Mouse (Mus musculus): Measurements from ENCODE around the gene Cfap61. TPM values are rescaled to one million over a fixed set of nuclear protein-coding genes. Genes with fewer than 3 reads are reported as not detected.

The Cfap61 gene
- polyA plus RNA-seq, 1 experiment from 2014 or later, result 0.24 TPM

DNA sequence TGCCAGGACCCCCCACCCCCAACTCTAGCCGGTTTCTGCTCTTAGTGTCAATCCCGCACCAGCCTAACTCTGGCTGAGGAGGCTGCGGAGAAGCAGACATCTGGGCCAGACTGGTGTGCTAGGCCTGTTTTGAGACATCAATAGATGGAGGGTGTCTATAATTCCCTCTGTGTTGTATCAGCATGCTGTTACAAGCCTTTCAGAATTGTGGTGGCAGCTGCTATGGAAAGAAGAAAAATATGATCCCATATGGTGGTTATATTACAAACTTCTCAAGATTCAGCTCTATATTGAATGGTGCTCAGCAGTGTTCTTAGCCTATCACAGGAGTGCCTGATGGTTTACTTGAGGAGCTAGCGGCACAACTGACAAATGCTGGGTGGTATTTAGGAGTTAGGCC, 116.8 kb downstream of the Cfap61 start:
- no peaks in the 10 kb centered on the region for H3K36me3 ChIP-seq (ENCODE audit: control insufficient read depth, insufficient read depth, low read length)
- no peaks in the 10 kb centered on the region for H3K4me1 ChIP-seq (replicated peaks; ENCODE audit: control insufficient read depth, insufficient read depth, low read length)
- no peaks in the 10 kb centered on the region for H3K27me3 ChIP-seq (replicated peaks; ENCODE audit: control insufficient read depth, insufficient read depth, low read length)
- H3K4me3 ChIP-seq (ENCODE audit: low read depth, low read length), result no peak overlapping the region
- H3K27ac ChIP-seq (ENCODE audit: low read depth), result no peak overlapping the region
- no peaks in the 10 kb centered on the region for H3K9me3 ChIP-seq (ENCODE audit: control insufficient read depth, low read length)
- WGBS, result 85% methylated on average over 4 of the region's 4 CpGs
- ATAC-seq (replicated peaks; ENCODE audit: low FRiP score, low TSS enrichment, low read depth) (no peak), DNase-seq (ENCODE audit: low spot score) (no peak)
- H3K4me2 ChIP-seq (ENCODE audit: low read length), result no peak overlapping the region
- no peak overlapping the region for H3K9ac ChIP-seq (ENCODE audit: low read length)

DNA sequence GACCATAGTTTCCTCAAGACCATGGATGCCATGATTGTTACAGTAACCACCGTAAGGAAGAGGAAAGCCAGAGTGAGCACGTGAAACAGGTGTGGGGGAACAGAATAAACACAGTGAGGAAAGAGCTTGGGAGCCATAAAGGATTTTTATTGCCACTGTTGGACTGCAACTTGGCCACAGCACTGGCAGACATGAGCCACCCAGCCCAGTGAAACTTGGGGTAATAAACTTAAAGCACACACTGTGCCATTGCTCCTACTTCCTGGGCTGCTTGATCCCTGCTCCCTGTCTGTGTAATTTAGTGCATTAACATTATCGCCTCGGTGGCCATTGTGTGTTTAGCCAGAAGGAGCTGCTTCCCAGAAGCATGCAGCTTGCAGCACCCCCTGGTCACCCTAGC, 122.5 kb downstream of the Cfap61 start:
- no peak overlapping the region for H3K9ac ChIP-seq (ENCODE audit: low read length)
- H3K27ac ChIP-seq (ENCODE audit: low read depth), result no peak overlapping the region
- 49% methylated on average over 4 of the region's 4 CpGs for WGBS
- H3K36me3 ChIP-seq (ENCODE audit: control insufficient read depth, insufficient read depth, low read length), result no peaks in the 10 kb centered on the region
- H3K4me2 ChIP-seq (ENCODE audit: low read length), result no peak overlapping the region
- no peaks in the 10 kb centered on the region for H3K9me3 ChIP-seq (ENCODE audit: control insufficient read depth, low read length)
- no peaks in the 10 kb centered on the region for H3K27me3 ChIP-seq (replicated peaks; ENCODE audit: control insufficient read depth, insufficient read depth, low read length)
- H3K4me1 ChIP-seq (replicated peaks; ENCODE audit: control insufficient read depth, insufficient read depth, low read length), result no peaks in the 10 kb centered on the region; the same call in 1 of the 2 replicates
- ATAC-seq (replicated peaks; ENCODE audit: low FRiP score, low TSS enrichment, low read depth), result peak; percentile 75
- DNase-seq (ENCODE audit: low spot score), result no peak
- H3K4me3 ChIP-seq (ENCODE audit: low read depth, low read length), result no peak overlapping the region

DNA sequence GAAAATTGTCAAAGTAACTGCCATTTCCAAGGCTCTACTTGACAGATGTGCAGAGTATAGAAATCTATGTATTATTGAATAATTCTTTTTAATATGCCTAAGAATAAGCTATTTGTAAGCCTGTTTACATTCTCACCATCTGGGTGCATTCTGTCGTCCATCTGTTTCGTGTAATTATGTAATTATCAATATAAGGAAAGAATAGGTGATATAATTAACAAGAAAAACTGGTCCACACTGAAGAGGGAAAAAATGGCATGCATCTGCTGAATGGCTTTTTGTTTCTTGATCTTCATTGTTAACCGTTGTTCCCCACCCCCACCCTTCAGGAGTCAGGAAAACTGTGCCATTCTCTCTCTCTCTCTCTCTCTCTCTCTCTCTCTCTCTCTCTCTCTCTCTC, 124.2 kb downstream of the Cfap61 start:
- no peak overlapping the region for H3K4me2 ChIP-seq (ENCODE audit: low read length)
- no peak overlapping the region for H3K4me3 ChIP-seq (ENCODE audit: low read depth, low read length)
- no peaks in the 10 kb centered on the region; the same call in 1 of the 2 replicates for H3K4me1 ChIP-seq (replicated peaks; ENCODE audit: control insufficient read depth, insufficient read depth, low read length)
- H3K36me3 ChIP-seq (ENCODE audit: control insufficient read depth, insufficient read depth, low read length), result no peaks in the 10 kb centered on the region
- DNase-seq (ENCODE audit: low spot score), result no peak
- no peaks in the 10 kb centered on the region for H3K9me3 ChIP-seq (ENCODE audit: control insufficient read depth, low read length)
- H3K9ac ChIP-seq (ENCODE audit: low read length), result no peak overlapping the region
- H3K27ac ChIP-seq (ENCODE audit: low read depth), result no peak overlapping the region
- 57% methylated on average over 3 of the region's 3 CpGs for WGBS
- ATAC-seq (replicated peaks; ENCODE audit: low FRiP score, low TSS enrichment, low read depth), result no peak
- H3K27me3 ChIP-seq (replicated peaks; ENCODE audit: control insufficient read depth, insufficient read depth, low read length), result no peaks in the 10 kb centered on the region

DNA sequence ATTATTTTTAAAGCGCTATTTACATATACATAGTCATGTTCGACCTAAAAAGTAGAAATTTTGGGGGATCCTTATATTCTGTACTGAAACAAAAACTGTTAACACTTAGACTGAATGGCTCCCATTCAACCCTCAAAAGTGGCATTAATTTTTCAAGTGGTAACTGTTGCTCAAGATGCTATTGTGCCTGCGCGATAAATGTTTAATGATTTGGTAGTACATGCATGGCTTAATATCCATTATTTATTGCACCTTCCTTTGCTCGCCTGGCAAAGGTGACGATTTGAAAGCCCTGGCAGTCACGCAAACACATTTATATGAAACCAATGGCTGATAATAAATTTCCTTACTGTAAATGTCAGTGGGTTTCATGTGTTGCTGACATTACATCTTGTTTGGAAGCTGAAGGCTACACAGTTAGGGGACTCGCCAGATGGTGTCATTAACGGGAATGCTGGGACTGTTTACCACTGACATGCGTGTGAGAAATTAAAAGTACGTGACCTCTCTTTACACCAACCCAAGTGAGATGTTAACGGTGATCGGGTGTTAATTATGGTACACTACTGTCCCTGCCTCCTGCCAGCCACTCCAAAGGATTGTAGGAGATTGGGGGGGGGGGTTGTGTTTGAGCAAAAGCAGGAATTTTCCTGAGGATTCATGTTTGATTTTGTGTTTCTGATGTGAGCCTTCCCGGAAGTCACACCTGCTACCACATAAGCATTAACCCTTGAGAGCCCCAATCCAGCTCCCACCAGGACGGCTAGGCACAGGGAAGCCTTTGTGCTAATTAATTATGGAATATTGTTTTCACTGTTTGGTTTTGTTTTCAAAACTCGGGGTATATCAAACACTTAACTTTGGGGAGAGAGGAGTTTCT, 127.1 kb downstream of the Cfap61 start:
- no peak overlapping the region for H3K4me2 ChIP-seq (ENCODE audit: low read length)
- H3K4me1 ChIP-seq (replicated peaks; ENCODE audit: control insufficient read depth, insufficient read depth, low read length), result no peaks in the 10 kb centered on the region; the same call in 1 of the 2 replicates
- no peak for DNase-seq (ENCODE audit: low spot score)
- H3K9ac ChIP-seq (ENCODE audit: low read length), result no peak overlapping the region
- H3K36me3 ChIP-seq (ENCODE audit: control insufficient read depth, insufficient read depth, low read length), result no peaks in the 10 kb centered on the region
- no peaks in the 10 kb centered on the region for H3K9me3 ChIP-seq (ENCODE audit: control insufficient read depth, low read length)
- no peak overlapping the region for H3K27ac ChIP-seq (ENCODE audit: low read depth)
- no peaks in the 10 kb centered on the region for H3K27me3 ChIP-seq (replicated peaks; ENCODE audit: control insufficient read depth, insufficient read depth, low read length)
- WGBS, result 63% methylated on average over 16 of the region's 16 CpGs
- ATAC-seq (replicated peaks; ENCODE audit: low FRiP score, low TSS enrichment, low read depth), result no peak
- H3K4me3 ChIP-seq (ENCODE audit: low read depth, low read length), result no peak overlapping the region

DNA sequence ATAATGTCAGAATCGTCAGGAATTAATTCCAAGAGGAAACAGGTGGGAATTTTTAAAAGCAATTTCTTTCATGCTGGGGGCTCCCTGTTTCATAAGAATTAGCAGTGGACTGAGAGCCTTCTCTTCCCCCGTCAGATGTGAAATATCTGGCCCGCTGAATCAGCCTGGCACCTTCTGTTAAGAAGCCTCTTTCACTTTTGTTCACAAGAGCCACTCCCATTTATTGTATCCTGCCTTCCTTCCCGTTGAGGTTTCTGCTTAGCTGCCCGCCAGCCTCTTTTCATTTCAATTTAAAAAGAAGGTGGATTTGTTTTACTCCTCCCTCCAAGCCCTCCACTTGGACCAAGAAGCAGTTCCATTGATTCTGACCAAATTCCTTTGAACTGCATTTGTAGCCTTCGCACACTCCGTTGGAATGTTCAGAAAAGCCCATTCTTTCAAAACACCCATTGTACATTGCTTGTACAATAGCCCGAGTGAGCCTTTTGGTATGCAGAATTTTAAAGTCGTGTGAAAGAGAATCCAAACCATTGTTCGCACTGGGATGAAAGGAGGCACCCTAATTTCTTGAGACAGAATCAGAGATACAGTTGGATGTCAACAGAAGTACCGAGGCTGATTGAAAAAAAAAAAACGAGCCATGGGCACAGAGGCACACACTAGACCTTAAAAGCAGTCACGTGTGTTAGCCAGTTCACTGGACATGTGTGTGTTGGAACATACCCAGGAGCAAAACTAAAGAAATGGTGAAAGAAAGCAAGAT, 127.9 kb downstream of the Cfap61 start:
- H3K27me3 ChIP-seq (replicated peaks; ENCODE audit: control insufficient read depth, insufficient read depth, low read length), result no peaks in the 10 kb centered on the region
- WGBS, result 55% methylated on average over 13 of the region's 13 CpGs
- H3K4me1 ChIP-seq (replicated peaks; ENCODE audit: control insufficient read depth, insufficient read depth, low read length), result no peaks in the 10 kb centered on the region; the same call in 1 of the 2 replicates
- ATAC-seq (replicated peaks; ENCODE audit: low FRiP score, low TSS enrichment, low read depth), result no peak
- no peaks in the 10 kb centered on the region for H3K36me3 ChIP-seq (ENCODE audit: control insufficient read depth, insufficient read depth, low read length)
- H3K9me3 ChIP-seq (ENCODE audit: control insufficient read depth, low read length), result no peaks in the 10 kb centered on the region
- H3K27ac ChIP-seq (ENCODE audit: low read depth), result no peak overlapping the region
- no peak overlapping the region for H3K9ac ChIP-seq (ENCODE audit: low read length)
- H3K4me2 ChIP-seq (ENCODE audit: low read length), result no peak overlapping the region
- no peak for DNase-seq (ENCODE audit: low spot score)
- no peak overlapping the region for H3K4me3 ChIP-seq (ENCODE audit: low read depth, low read length)

DNA sequence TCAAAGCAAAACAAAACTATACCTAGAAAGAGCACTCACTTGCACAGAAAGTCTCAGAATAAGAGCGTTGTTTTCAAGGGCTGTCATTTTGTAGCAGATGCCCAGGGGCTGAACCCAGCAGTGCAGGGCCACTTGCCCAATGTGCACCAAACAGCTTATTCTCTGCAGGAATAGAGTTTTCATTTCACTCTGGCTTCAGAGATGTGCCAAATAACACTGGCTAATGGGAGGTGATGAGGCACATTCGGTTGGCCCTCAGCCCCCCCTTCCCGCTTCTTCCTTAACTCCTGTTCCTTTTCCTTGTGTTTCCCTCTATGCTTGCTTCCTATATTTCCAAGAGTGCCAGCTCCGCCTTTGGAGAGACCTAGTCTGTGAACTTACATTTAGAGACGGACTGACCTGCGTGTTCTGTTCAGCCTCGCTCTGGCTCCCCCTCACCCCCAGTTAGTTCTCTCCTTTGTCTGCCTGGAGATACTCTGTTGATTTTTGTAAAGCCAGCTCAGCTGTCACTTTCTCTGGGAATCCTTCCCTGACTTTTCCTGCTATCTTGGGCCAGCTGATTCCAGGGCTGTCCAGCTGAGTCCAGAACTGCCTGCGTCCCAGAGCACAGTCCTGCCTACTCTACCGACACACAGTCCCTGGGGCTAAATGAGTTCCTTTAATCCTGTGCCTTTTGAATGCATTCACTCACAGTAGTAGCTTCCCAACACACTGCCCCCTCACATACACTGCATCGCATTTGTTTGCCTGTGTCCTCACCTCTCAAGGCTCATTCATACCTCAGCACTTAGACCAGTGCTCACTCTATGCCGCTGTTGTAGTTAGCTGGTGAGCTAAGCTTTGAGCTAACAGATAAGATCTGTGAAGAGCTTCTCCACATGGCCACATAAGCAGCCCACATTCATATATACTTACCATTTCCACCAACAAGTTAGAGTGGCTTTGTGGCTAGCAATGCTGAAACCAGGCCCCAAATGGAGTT, 128.8 kb downstream of the Cfap61 start:
- H3K36me3 ChIP-seq (ENCODE audit: control insufficient read depth, insufficient read depth, low read length), result no peaks in the 10 kb centered on the region
- no peaks in the 10 kb centered on the region; the same call in 1 of the 2 replicates for H3K4me1 ChIP-seq (replicated peaks; ENCODE audit: control insufficient read depth, insufficient read depth, low read length)
- no peak overlapping the region for H3K27ac ChIP-seq (ENCODE audit: low read depth)
- no peaks in the 10 kb centered on the region for H3K9me3 ChIP-seq (ENCODE audit: control insufficient read depth, low read length)
- H3K4me2 ChIP-seq (ENCODE audit: low read length), result no peak overlapping the region
- H3K4me3 ChIP-seq (ENCODE audit: low read depth, low read length), result no peak overlapping the region
- no peaks in the 10 kb centered on the region for H3K27me3 ChIP-seq (replicated peaks; ENCODE audit: control insufficient read depth, insufficient read depth, low read length)
- WGBS, result 68% methylated on average over 11 of the region's 11 CpGs
- DNase-seq (ENCODE audit: low spot score) (no peak), ATAC-seq (replicated peaks; ENCODE audit: low FRiP score, low TSS enrichment, low read depth) (no peak)
- H3K9ac ChIP-seq (ENCODE audit: low read length), result no peak overlapping the region

DNA sequence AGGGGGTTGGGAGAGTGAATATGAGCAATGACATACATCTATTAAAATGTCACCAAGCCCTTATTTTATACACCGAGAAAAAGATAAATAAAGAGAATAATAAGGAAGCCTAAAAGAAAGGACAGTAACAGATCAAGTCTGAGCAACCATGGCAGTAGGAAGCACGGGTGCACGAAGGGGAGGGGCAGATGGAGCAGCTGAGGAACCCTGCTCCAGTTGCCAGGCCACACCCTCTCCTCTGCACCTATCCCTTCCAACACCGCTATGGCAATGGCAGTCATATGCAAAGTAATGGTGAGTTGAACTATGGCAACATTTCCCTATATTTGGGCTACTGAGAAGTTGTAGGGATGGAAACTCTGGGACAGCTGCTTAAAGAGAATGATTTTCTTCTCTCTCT, 132.8 kb downstream of the Cfap61 start:
- Histone ChIP-seq H3K4me1 (replicated peaks; ENCODE audit: control insufficient read depth, insufficient read depth, low read length) (no peaks in the 10 kb centered on the region), H3K27me3 (replicated peaks; ENCODE audit: control insufficient read depth, insufficient read depth, low read length) (no peaks in the 10 kb centered on the region), H3K9me3 (ENCODE audit: control insufficient read depth, low read length) (no peaks in the 10 kb centered on the region), H3K4me2 (ENCODE audit: low read length) (no peak overlapping the region), H3K36me3 (ENCODE audit: control insufficient read depth, insufficient read depth, low read length) (no peaks in the 10 kb centered on the region), H3K9ac (ENCODE audit: low read length) (no peak overlapping the region), H3K27ac (ENCODE audit: low read depth) (no peak overlapping the region), H3K4me3 (ENCODE audit: low read depth, low read length) (no peak overlapping the region)
- DNase-seq (ENCODE audit: low spot score), result no peak
- WGBS, result 37% methylated on average over 4 of the region's 4 CpGs
- no peak for ATAC-seq (replicated peaks; ENCODE audit: low FRiP score, low TSS enrichment, low read depth)

DNA sequence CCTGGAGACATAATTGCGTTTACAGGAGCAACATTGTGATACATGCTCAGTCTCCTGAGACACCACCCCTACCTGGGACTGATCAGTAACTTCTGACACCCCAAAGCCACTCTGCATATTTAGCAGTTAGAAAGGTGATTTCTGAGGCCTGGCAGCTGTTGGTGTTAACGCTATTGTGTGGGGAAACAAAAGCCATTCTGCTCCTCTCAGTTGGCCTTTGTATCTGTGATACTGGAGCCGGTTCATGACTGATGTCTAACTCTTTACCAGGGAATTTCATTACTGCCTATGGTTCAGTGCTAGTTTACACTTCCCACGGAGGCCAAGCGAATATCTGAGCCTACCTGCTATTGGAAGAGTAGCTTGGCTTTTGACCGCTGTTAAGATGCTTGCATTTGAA, 138.7 kb downstream of the Cfap61 start:
- Histone ChIP-seq H3K9me3 (ENCODE audit: control insufficient read depth, low read length) (no peaks in the 10 kb centered on the region), H3K4me1 (replicated peaks; ENCODE audit: control insufficient read depth, insufficient read depth, low read length) (no peaks in the 10 kb centered on the region), H3K4me3 (ENCODE audit: low read depth, low read length) (no peak overlapping the region), H3K27ac (ENCODE audit: low read depth) (no peak overlapping the region), H3K27me3 (replicated peaks; ENCODE audit: control insufficient read depth, insufficient read depth, low read length) (no peaks in the 10 kb centered on the region), H3K36me3 (ENCODE audit: control insufficient read depth, insufficient read depth, low read length) (no peaks in the 10 kb centered on the region), H3K9ac (ENCODE audit: low read length) (no peak overlapping the region), H3K4me2 (ENCODE audit: low read length) (no peak overlapping the region)
- ATAC-seq (replicated peaks; ENCODE audit: low FRiP score, low TSS enrichment, low read depth) (no peak), DNase-seq (ENCODE audit: low spot score) (no peak)
- 48% methylated on average over 6 of the region's 6 CpGs for WGBS

Data from intestine, embryonic 14.5 days (tissue).